Mouse (Mus musculus): ENCODE data around the gene Hectd4.

The Hectd4 gene

GRCm38 (mm10) chr5:121397187-121398145 is 177.4 kb downstream of the Hectd4 start, which contains the start of gene Naa25:
Naa25 (plus strand) TSS chr5:121397936.
- DNase-seq (ENCODE audit: low spot score) = peak; percentile 97

GRCm38 (mm10) chr5:121398146-121398964 is 178.3 kb downstream of the Hectd4 start:
- no peak for DNase-seq (ENCODE audit: low spot score)

GRCm38 (mm10) chr5:121398965-121399462 is 179.0 kb downstream of the Hectd4 start:
- no peak for DNase-seq (ENCODE audit: low spot score)

- DNase-seq (ENCODE audit: low spot score) = no peak
Observed at GRCm38 (mm10) chr5:121399540-121399939, 179.5 kb downstream of the Hectd4 start.

DNA sequence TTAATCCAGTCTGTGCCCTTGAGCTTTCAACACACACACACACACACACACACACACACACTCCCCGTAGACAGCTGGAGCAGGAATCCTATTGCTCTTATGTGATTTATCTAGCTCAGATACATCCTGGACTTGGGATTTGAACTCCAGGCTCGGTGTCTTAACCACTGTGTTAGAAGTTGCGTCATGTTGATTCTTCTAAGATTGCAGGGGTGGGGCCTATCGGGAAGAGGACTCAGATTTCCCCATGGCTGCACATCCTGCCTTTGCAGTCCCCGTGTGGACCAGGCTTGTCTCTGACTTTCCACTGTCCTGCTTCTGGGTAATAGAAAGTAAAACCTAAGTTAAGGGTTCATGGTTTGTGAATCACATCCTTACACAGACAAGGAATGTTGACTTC is 180.0 kb downstream of the Hectd4 start:
- no peak for DNase-seq (ENCODE audit: low spot score)

DNA sequence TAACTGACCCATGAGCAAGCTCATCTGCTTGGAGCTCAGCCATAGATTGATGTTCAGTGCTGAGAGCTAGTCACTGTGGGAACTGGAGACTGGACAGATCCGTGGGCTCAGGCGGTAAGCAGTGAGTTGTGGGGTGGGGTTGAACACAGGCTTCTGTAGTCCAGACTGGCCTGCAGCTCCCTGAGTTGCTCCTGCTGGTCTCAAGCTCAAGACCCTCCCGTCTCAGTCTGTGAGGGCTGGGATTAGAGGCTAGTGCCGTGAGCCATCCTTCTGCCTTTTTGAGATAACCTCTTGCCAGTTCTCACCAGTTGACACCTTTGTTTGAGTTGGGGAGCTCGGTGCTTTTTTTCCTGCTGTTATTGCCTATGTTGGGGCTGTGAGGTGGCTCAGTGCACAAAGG is 180.8 kb downstream of the Hectd4 start:
- no peak for DNase-seq (ENCODE audit: low spot score)

GRCm38 (mm10) chr5:121407856-121408255 is 187.8 kb downstream of the Hectd4 start:
- DNase-seq (ENCODE audit: low spot score) = no peak

- DNase-seq (ENCODE audit: low spot score) = no peak
Observed at GRCm38 (mm10) chr5:121410975-121411374, 191.0 kb downstream of the Hectd4 start.
